Mouse (Mus musculus): ENCODE measurements around the gene Arhgef3. TPM values are rescaled to one million over a fixed set of nuclear protein-coding genes. Genes with fewer than 3 reads are reported as not detected.
A peak's percentile ranks its signal among the peaks of the same experiment; 100 is the strongest.

The Arhgef3 gene
- total RNA-seq, 1 experiment = 7.6 TPM

DNA sequence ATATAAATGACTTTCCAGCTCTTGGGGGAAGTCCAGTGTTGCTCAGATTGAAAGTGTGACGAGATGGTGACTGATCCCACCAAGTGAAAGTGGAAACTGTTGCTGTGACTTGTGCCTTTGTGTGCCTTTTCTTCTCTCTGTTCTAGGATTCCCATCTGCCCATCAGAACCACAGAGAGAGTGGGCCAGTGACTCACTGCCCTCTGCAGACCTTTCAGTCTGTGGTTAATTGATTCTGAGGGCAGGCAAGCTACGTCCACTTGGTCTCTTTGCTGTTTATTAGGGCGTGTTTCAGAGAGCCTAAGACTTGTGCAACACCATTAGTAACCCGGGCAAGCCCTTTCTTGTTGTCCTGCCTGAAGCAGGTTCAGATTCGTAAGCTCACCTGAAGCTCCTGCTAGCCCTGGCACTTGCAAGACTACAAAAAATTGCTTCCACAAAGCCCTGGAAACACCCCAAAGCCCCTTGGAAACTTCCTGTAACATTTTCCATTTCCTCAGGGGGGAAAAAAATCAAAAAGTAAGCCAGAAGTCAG, 261.5 kb downstream of the Arhgef3 start:
- H3K4me1 ChIP-seq (ENCODE audit: control insufficient read depth in 2 of 2, insufficient read depth in 2 of 2, low read length in 2 of 2, poor library complexity in 1 of 2) = peaks cover 4% of the 10 kb centered on the region in 2 experiments
- H3K9me3 ChIP-seq (ENCODE audit: control insufficient read depth, insufficient read depth, low read depth, low read length) = no peaks in the 10 kb centered on the region
- no peak overlapping the region; the same call in 1 of the 2 replicates for H3K9ac ChIP-seq (ENCODE audit: insufficient read depth, low read depth, low read length, poor library complexity, severe bottlenecking)
- no peak overlapping the region for H3K27ac ChIP-seq (ENCODE audit: insufficient read depth, low read depth, low read length, poor library complexity, severe bottlenecking)
- no peak for TF ChIP-seq MAFK (IDR thresholded peaks at IDR 0.05; ENCODE audit: insufficient read depth, low read depth, low read length)
- TF ChIP-seq ZC3H11A (IDR thresholded peaks at IDR 0.05; ENCODE audit: borderline replicate concordance, low read depth, low read length) = no peak
- TF ChIP-seq ZNF384 (IDR thresholded peaks at IDR 0.05; ENCODE audit: low read depth, low read length) = no peak
- TF ChIP-seq HCFC1 (IDR thresholded peaks at IDR 0.05; ENCODE audit: borderline replicate concordance, insufficient read depth, low read length) = no peak
- no peak for TF ChIP-seq CHD2 (IDR thresholded peaks at IDR 0.05; ENCODE audit: low read depth, low read length)
- H3K4me3 ChIP-seq (ENCODE audit: insufficient read depth in 1 of 2, low read depth in 1 of 2, low read length in 2 of 2, poor library complexity in 1 of 2, severe bottlenecking in 1 of 2) = no peak overlapping the region
- in situ Hi-C loops (cut with MboI; ENCODE audit: low sequenced_read_pairs in 2 of 2, unreplicated experiment in 2 of 2) = no loop called here
- DNase-seq (ENCODE audit: low read depth, low spot score) = no peak
- H3K36me3 ChIP-seq (ENCODE audit: control insufficient read depth, insufficient read depth, low read length, poor library complexity, severe bottlenecking) = no peaks in the 10 kb centered on the region; the same call in 1 of the 2 replicates

DNA sequence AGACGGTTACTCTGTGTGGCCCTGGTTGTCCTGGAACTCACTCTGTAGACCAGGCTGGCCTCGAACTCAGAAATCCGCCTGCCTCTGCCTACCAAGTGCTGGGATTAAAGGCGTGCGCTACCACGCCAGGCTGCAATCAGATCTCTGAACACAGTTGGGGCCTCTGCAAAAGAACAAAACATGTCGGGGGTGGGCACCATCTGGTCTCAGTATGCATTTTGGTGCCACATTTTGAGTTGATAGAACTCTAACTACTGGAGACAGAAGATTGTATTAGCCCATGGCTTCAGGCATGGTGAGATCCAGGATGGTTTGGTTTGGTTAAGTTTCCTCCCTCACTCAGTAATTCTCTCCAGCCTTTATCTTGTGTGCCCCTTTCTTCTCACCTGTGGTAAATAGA, 264.0 kb downstream of the Arhgef3 start:
- DNase-seq (ENCODE audit: low read depth, low spot score) = no peak
- Histone ChIP-seq H3K36me3 (ENCODE audit: control insufficient read depth, insufficient read depth, low read length, poor library complexity, severe bottlenecking) (no peaks in the 10 kb centered on the region; the same call in 1 of the 2 replicates), H3K4me3 (ENCODE audit: insufficient read depth in 1 of 2, low read depth in 1 of 2, low read length in 2 of 2, poor library complexity in 1 of 2, severe bottlenecking in 1 of 2) (no peak overlapping the region), H3K27ac (ENCODE audit: insufficient read depth, low read depth, low read length, poor library complexity, severe bottlenecking) (no peak overlapping the region), H3K4me1 (ENCODE audit: control insufficient read depth in 2 of 2, insufficient read depth in 2 of 2, low read length in 2 of 2, poor library complexity in 1 of 2) (no peaks in the 10 kb centered on the region), H3K9ac (ENCODE audit: insufficient read depth, low read depth, low read length, poor library complexity, severe bottlenecking) (no peak overlapping the region), H3K9me3 (ENCODE audit: control insufficient read depth, insufficient read depth, low read depth, low read length) (no peaks in the 10 kb centered on the region)
- no peak for TF ChIP-seq ZC3H11A (IDR thresholded peaks at IDR 0.05; ENCODE audit: borderline replicate concordance, low read depth, low read length)
- no peak for TF ChIP-seq CHD2 (IDR thresholded peaks at IDR 0.05; ENCODE audit: low read depth, low read length)
- TF ChIP-seq MAFK (IDR thresholded peaks at IDR 0.05; ENCODE audit: insufficient read depth, low read depth, low read length) = no peak
- no peak for TF ChIP-seq ZNF384 (IDR thresholded peaks at IDR 0.05; ENCODE audit: low read depth, low read length)
- no peak for TF ChIP-seq HCFC1 (IDR thresholded peaks at IDR 0.05; ENCODE audit: borderline replicate concordance, insufficient read depth, low read length)
- in situ Hi-C loops (cut with MboI; ENCODE audit: low sequenced_read_pairs in 2 of 2, unreplicated experiment in 2 of 2) = no loop called here

DNA sequence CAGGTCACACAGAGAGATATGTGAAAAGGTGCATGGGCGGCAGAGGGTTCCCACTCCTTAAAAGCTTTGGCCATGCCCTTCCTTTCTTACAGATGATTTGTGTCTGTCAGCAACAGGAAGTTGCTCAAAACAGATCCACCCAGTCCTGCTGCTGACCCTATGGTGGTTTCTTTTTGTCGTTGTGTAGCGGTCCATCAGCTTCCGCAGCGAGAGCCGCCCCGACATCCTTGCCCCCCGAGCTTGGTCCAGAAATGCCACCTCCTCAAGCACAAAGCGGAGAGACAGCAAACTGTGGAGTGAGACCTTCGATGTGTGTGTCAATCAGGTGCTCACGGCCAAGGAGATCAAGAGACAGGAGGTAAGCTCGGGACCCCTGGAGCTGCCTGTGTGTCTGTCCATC, 264.7 kb downstream of the Arhgef3 start:
- no peaks in the 10 kb centered on the region; the same call in 1 of the 2 replicates for H3K36me3 ChIP-seq (ENCODE audit: control insufficient read depth, insufficient read depth, low read length, poor library complexity, severe bottlenecking)
- no peaks in the 10 kb centered on the region for H3K4me1 ChIP-seq (ENCODE audit: control insufficient read depth in 2 of 2, insufficient read depth in 2 of 2, low read length in 2 of 2, poor library complexity in 1 of 2)
- TF ChIP-seq MAFK (IDR thresholded peaks at IDR 0.05; ENCODE audit: insufficient read depth, low read depth, low read length) (no peak), ZC3H11A (IDR thresholded peaks at IDR 0.05; ENCODE audit: borderline replicate concordance, low read depth, low read length) (no peak), HCFC1 (IDR thresholded peaks at IDR 0.05; ENCODE audit: borderline replicate concordance, insufficient read depth, low read length) (no peak), CHD2 (IDR thresholded peaks at IDR 0.05; ENCODE audit: low read depth, low read length) (no peak), ZNF384 (IDR thresholded peaks at IDR 0.05; ENCODE audit: low read depth, low read length) (no peak)
- no peak overlapping the region for H3K9ac ChIP-seq (ENCODE audit: insufficient read depth, low read depth, low read length, poor library complexity, severe bottlenecking)
- H3K4me3 ChIP-seq (ENCODE audit: insufficient read depth in 1 of 2, low read depth in 1 of 2, low read length in 2 of 2, poor library complexity in 1 of 2, severe bottlenecking in 1 of 2) = 0 out of 4 replicates have a peak overlapping the region, but pooled peaks have one; percentile 1 to 27
- in situ Hi-C loops (cut with MboI; ENCODE audit: low sequenced_read_pairs in 2 of 2, unreplicated experiment in 2 of 2) = no loop called here
- H3K27ac ChIP-seq (ENCODE audit: insufficient read depth, low read depth, low read length, poor library complexity, severe bottlenecking) = no peak overlapping the region
- DNase-seq (ENCODE audit: low read depth, low spot score) = no peak
- no peaks in the 10 kb centered on the region for H3K9me3 ChIP-seq (ENCODE audit: control insufficient read depth, insufficient read depth, low read depth, low read length)

DNA sequence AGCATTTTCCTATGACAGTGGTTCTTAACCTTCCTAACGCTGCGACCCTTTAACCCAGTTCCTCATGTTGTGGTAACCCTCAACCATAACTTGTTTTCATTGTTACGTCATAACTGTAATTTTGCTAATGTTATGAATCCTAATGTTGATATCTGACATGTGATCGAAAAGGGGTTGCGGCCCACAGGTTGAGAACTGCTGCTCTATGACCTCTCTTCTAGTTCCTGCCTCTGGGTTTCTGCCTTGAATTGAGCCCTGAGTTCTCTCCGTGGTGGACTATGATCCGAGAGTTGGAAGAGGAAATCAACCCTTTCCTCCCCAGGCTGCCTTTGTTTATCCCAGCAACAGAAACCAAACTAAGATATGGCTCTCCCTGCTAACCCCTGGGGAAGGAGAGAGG, 266.8 kb downstream of the Arhgef3 start:
- TF ChIP-seq CHD2 (IDR thresholded peaks at IDR 0.05; ENCODE audit: low read depth, low read length) (no peak), ZNF384 (IDR thresholded peaks at IDR 0.05; ENCODE audit: low read depth, low read length) (no peak), MAFK (IDR thresholded peaks at IDR 0.05; ENCODE audit: insufficient read depth, low read depth, low read length) (no peak), HCFC1 (IDR thresholded peaks at IDR 0.05; ENCODE audit: borderline replicate concordance, insufficient read depth, low read length) (no peak), ZC3H11A (IDR thresholded peaks at IDR 0.05; ENCODE audit: borderline replicate concordance, low read depth, low read length) (no peak)
- Histone ChIP-seq H3K9ac (ENCODE audit: insufficient read depth, low read depth, low read length, poor library complexity, severe bottlenecking) (no peak overlapping the region), H3K9me3 (ENCODE audit: control insufficient read depth, insufficient read depth, low read depth, low read length) (no peaks in the 10 kb centered on the region), H3K4me3 (ENCODE audit: insufficient read depth in 1 of 2, low read depth in 1 of 2, low read length in 2 of 2, poor library complexity in 1 of 2, severe bottlenecking in 1 of 2) (no peak overlapping the region), H3K27ac (ENCODE audit: insufficient read depth, low read depth, low read length, poor library complexity, severe bottlenecking) (no peak overlapping the region), H3K36me3 (ENCODE audit: control insufficient read depth, insufficient read depth, low read length, poor library complexity, severe bottlenecking) (no peaks in the 10 kb centered on the region; the same call in 1 of the 2 replicates), H3K4me1 (ENCODE audit: control insufficient read depth in 2 of 2, insufficient read depth in 2 of 2, low read length in 2 of 2, poor library complexity in 1 of 2) (0 out of 4 replicates have a peak, but pooled peaks cover 0 to 1% of the 10 kb centered on the region in 2 experiments)
- in situ Hi-C loops (cut with MboI; ENCODE audit: low sequenced_read_pairs in 2 of 2, unreplicated experiment in 2 of 2) = no loop called here
- DNase-seq (ENCODE audit: low read depth, low spot score) = no peak

All from ES-E14 (cell line).